Mouse (Mus musculus) CH12.LX (cell line): ENCODE measurements around the gene Klk6. TPM values are rescaled to one million over a fixed set of nuclear protein-coding genes. Genes with fewer than 3 reads are reported as not detected.

Source experiments
- DNase-seq: peaks from one replicate; pipeline ENCODE4 v3.0.0-alpha.2; 2013; ENCODE audit errors: extremely low read depth
- H3K27ac ChIP-seq: 2 replicates; pipeline ENCODE4 v1.5.1; 2012; ENCODE audit warnings: low read depth, mild to moderate bottlenecking, control low read depth, moderate library complexity; ENCODE audit not compliant: insufficient read depth
- H3K27me3 ChIP-seq: replicated peaks from 2 replicates; pipeline ENCODE3; 2012; ENCODE audit warnings: inconsistent platforms
- H3K36me3 ChIP-seq, 2 experiments: replicated peaks in 1 of 2; 2 replicates each; pipeline versions ENCODE3 to v1.6.1; 2012; ENCODE audit warnings: inconsistent platforms in 1 of 2, low read length in 1 of 2, mild to moderate bottlenecking in 1 of 2, mixed read lengths in 1 of 2, moderate library complexity in 1 of 2; ENCODE audit not compliant: control insufficient read depth in 1 of 2, insufficient read depth in 1 of 2
- H3K4me1 ChIP-seq, 2 experiments: 2 replicates each; pipeline ENCODE4 v1.6.1; 2012; ENCODE audit warnings: inconsistent platforms in 1 of 2, moderate library complexity in 1 of 2; ENCODE audit not compliant: insufficient read depth in 2 of 2, control insufficient read depth in 1 of 2
- H3K4me2 ChIP-seq: 2 replicates; pipeline ENCODE4 v1.6.1; 2012; ENCODE audit warnings: low read depth, mild to moderate bottlenecking, control low read depth; ENCODE audit not compliant: poor library complexity, insufficient read depth, severe bottlenecking
- H3K4me3 ChIP-seq, 3 experiments: fragments of 150-350 bp in 1 of 3; sonication (generic) in 1 of 3; replicated peaks in 1 of 3; 2 replicates each; pipeline versions ENCODE3 to v1.5.1; 2011 to 2012; ENCODE audit warnings: low read depth in 2 of 3, low read length in 2 of 3, mild to moderate bottlenecking in 2 of 3, moderate library complexity in 2 of 3, control low read depth in 1 of 3, improper control_type of control experiment in 1 of 3, inconsistent platforms in 1 of 3, mixed read lengths in 1 of 3; ENCODE audit not compliant: poor library complexity in 1 of 3
- H3K79me2 ChIP-seq: replicated peaks from 2 replicates; pipeline ENCODE4 v1.6.1; 2012; ENCODE audit warnings: mild to moderate bottlenecking, moderate library complexity; ENCODE audit not compliant: control insufficient read depth, poor library complexity, insufficient read depth, severe bottlenecking; ENCODE audit errors: extremely low read depth
- H3K9ac ChIP-seq: 2 replicates; pipeline ENCODE4 v1.6.1; 2012; ENCODE audit warnings: low read depth, mild to moderate bottlenecking, control low read depth, moderate library complexity; ENCODE audit not compliant: insufficient read depth
- H3K9me3 ChIP-seq: replicated peaks from 2 replicates; pipeline ENCODE3; 2012; ENCODE audit warnings: low read length, inconsistent platforms, mixed read lengths
- CHD1 ChIP-seq: IDR thresholded peaks from 2 replicates; pipeline ENCODE4 v1.6.1; 2012; ENCODE audit warnings: low read depth, low read length, improper control_type of control experiment, inconsistent platforms
- CHD2 ChIP-seq: IDR thresholded peaks from 2 replicates; pipeline ENCODE4 v1.6.1; 2011; ENCODE audit warnings: low read length, improper control_type of control experiment
- E2F4 ChIP-seq: IDR thresholded peaks from 2 replicates; pipeline ENCODE4 v1.6.1; 2011; ENCODE audit warnings: low read depth, low read length, improper control_type of control experiment; ENCODE audit not compliant: insufficient replicate concordance
- ELF1 ChIP-seq: IDR thresholded peaks from 2 replicates; pipeline ENCODE4 v1.6.1; 2014; ENCODE audit warnings: low read depth, mild to moderate bottlenecking, inconsistent platforms, low read length, improper control_type of control experiment
- GABPA ChIP-seq: IDR thresholded peaks from 2 replicates; pipeline ENCODE4 v1.6.1; 2012; ENCODE audit warnings: low read depth, low read length, improper control_type of control experiment, inconsistent platforms; ENCODE audit not compliant: insufficient replicate concordance
- HCFC1 ChIP-seq: IDR thresholded peaks from 2 replicates; pipeline ENCODE4 v1.6.1; 2012; ENCODE audit warnings: low read depth, mild to moderate bottlenecking, inconsistent platforms, low read length, improper control_type of control experiment
- JUN ChIP-seq: IDR thresholded peaks from 2 replicates; pipeline ENCODE4 v1.6.1; 2011; ENCODE audit warnings: low read depth, mild to moderate bottlenecking, low read length, improper control_type of control experiment, moderate library complexity; ENCODE audit not compliant: insufficient read depth
- JUND ChIP-seq: conservative IDR thresholded peaks from 2 replicates; pipeline ENCODE4 v1.6.1; 2011; ENCODE audit warnings: low read depth, low read length, improper control_type of control experiment
- KAT2A ChIP-seq: IDR thresholded peaks from 2 replicates; pipeline ENCODE4 v1.6.1; 2012; ENCODE audit warnings: low read length, improper control_type of control experiment, inconsistent platforms; ENCODE audit not compliant: insufficient replicate concordance
- MAZ ChIP-seq: IDR thresholded peaks from 2 replicates; pipeline ENCODE4 v1.6.1; 2012; ENCODE audit warnings: low read depth, mild to moderate bottlenecking, inconsistent platforms, low read length, improper control_type of control experiment, moderate library complexity
- MXI1 ChIP-seq: IDR thresholded peaks from 2 replicates; pipeline ENCODE4 v1.6.1; 2011; ENCODE audit warnings: mild to moderate bottlenecking, low read depth, low read length, improper control_type of control experiment
- NRF1 ChIP-seq: IDR thresholded peaks from 2 replicates; pipeline ENCODE4 v1.6.1; 2014; ENCODE audit warnings: low read depth, mild to moderate bottlenecking, inconsistent platforms, low read length, improper control_type of control experiment, moderate library complexity
- POLR2A ChIP-seq: IDR thresholded peaks from 2 replicates; pipeline ENCODE4 v1.6.1; 2011; ENCODE audit warnings: low read depth, mild to moderate bottlenecking, improper control_type of control experiment, low read length
- POLR2AphosphoS2 ChIP-seq: IDR thresholded peaks from 2 replicates; pipeline ENCODE4 v1.6.1; 2011; ENCODE audit warnings: low read depth, low read length, improper control_type of control experiment
- RAD21 ChIP-seq: IDR thresholded peaks from 2 replicates; pipeline ENCODE4 v1.6.1; 2011; ENCODE audit warnings: low read depth, mild to moderate bottlenecking, low read length, improper control_type of control experiment, moderate library complexity
- SMC3 ChIP-seq: IDR thresholded peaks from 2 replicates; pipeline ENCODE4 v1.6.1; 2011; ENCODE audit warnings: low read depth, low read length, improper control_type of control experiment
- TBP ChIP-seq: conservative IDR thresholded peaks from 2 replicates; pipeline ENCODE4 v1.6.1; 2011; ENCODE audit warnings: low read depth, low read length, improper control_type of control experiment
- TCF12 ChIP-seq: IDR thresholded peaks from 2 replicates; pipeline ENCODE4 v1.6.1; 2014; ENCODE audit warnings: low read depth, mild to moderate bottlenecking, inconsistent platforms, low read length, improper control_type of control experiment
- USF1 ChIP-seq: IDR thresholded peaks from 2 replicates; pipeline ENCODE4 v1.6.1; 2014; ENCODE audit warnings: low read depth, mild to moderate bottlenecking, inconsistent platforms, low read length, improper control_type of control experiment
- ZNF384 ChIP-seq: IDR thresholded peaks from 2 replicates; pipeline ENCODE4 v1.6.1; 2012; ENCODE audit warnings: low read depth, low read length, improper control_type of control experiment, inconsistent platforms
- dilution Hi-C: fragments of 300-500 bp; cut with MboI; formaldehyde crosslinking; loops from 2 replicates; pipeline ENCODE4 v1.14.3; 2020; ENCODE audit warnings: low sequenced_read_pairs; ENCODE audit not compliant: extremely low pct_unique_long_range_greater_than_20kb, extremely low pct_ligation_motif_present
- in situ Hi-C: fragments of 300-500 bp; cut with MboI; formaldehyde crosslinking; loops from 3 replicates; pipeline ENCODE4 v1.14.3; 2019; ENCODE audit warnings: low sequenced_read_pairs, low pct_ligation_motif_present, low pct_unique_long_range_greater_than_20kb, mixed read lengths
- polyA plus RNA-seq: library from polyadenylated mRNA; unstranded; fragments of >175 nt; gene quantifications from 2 replicates; pipeline ENCODE4 v1.2.1, GENCODE M21; 2012; ENCODE audit warnings: low read depth; ENCODE audit not compliant: insufficient read length
- total RNA-seq, 2 experiments: library from RNA; depleted of rRNA; stranded (reverse); fragments of 300-350 nt in 1 of 2; fragments of >200 nt in 1 of 2; gene quantifications; 2 replicates each; pipeline ENCODE4 v1.2.3; 2012 to 2014

Klk6 gene
- total and polyA plus RNA-seq, 3 experiments, result not detected

DNA sequence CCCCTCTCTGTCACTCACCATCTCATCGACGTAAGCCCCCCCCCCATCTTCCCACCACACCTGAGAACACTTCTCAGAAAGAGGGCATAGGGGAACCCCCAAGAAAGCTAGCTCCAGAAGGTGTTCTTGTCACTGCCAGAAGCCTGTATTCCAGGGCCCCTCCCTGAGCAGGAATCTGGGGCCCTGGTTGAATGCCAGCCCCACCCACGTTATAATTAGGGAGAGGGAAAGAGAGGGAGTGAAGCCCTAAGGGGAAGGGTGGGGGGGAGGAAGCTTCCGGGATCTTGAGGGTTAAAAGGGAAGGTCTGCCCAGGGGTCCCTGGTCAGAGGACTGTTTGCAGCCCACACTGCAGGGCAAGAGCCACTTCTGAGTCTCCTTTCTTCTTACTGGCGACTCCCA lies 43.6 kb upstream of the Klk6 start, which contains the start of gene Klk10:
Gene Klk10, plus strand, starts transcription at position 290 of the 400 bp plus-strand sequence.
- Histone ChIP-seq H3K27me3 (peaks cover 93% of the 10 kb centered on the region), H3K36me3 (no peaks in the 10 kb centered on the region), H3K9ac (no peak within 1 kb of the TSS), H3K4me3 (no peak within 1 kb of the TSS), H3K9me3 (no peaks in the 10 kb centered on the region), H3K4me1 (peaks cover 5 to 7% of the 10 kb centered on the region in 2 experiments; a peak in 1 of 4 replicates), H3K27ac (no peak within 1 kb of the TSS), H3K79me2 (no peaks in the 10 kb centered on the region)
- in situ Hi-C loops, result loop anchor here (5.0 to 25.0 kb wide), 2 partner anchors 98 to 293 kb away; partner anchors contain the start of gene Iglon5
- DNase-seq, result no peak
- dilution Hi-C loops, result no loop called here
- TF ChIP-seq ZNF384, result no peak
- no peak for TF ChIP-seq MXI1
- TF ChIP-seq NRF1, result no peak
- TF ChIP-seq JUN, result no peak
- no peak for TF ChIP-seq SMC3
- TF ChIP-seq KAT2A, result no peak
- TF ChIP-seq TCF12, result no peak
- TF ChIP-seq POLR2A, result no peak
- no peak for TF ChIP-seq E2F4
- TF ChIP-seq GABPA, result no peak
- TF ChIP-seq CHD1, result no peak
- TF ChIP-seq, all 38 proteins: peak for 0
- H3K4me2 ChIP-seq, result no peak within 1 kb of the TSS; the same call in 1 of the 2 replicates

DNA sequence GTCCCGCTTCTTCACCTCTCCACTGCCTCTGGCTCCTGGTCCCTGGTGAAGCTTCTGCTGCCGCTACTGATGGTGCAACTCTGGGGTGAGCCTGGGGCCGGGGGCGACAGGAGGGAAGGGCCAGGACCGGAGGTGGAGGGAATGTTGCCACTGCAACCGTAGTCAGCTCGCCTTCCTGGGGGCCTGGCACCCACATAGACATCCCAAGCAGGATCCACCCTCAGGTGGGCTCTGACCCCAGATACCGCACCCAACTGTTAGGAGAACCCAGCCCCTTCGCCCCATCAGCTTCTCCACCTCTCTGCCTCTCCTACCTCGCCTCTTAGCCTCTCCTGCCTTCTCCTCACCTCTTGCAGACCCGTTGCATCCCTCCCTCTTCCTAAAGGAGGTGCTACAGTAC lies 42.8 kb upstream of the Klk6 start:
- peaks cover 5 to 7% of the 10 kb centered on the region in 2 experiments; a peak in 1 of 4 replicates for H3K4me1 ChIP-seq
- no peak overlapping the region for H3K9ac ChIP-seq
- no peak for DNase-seq
- no peaks in the 10 kb centered on the region for H3K9me3 ChIP-seq
- H3K27ac ChIP-seq, result no peak overlapping the region
- in situ Hi-C loops, result loop anchor here (5.0 to 25.0 kb wide), 2 partner anchors 99 to 294 kb away; partner anchors contain the start of gene Iglon5
- no peak for TF ChIP-seq POLR2AphosphoS2
- no peak for TF ChIP-seq ELF1
- no peak for TF ChIP-seq CHD2
- TF ChIP-seq JUND, result no peak
- no peak for TF ChIP-seq HCFC1
- TF ChIP-seq RAD21, result no peak
- no peak for TF ChIP-seq KAT2A
- no peak for TF ChIP-seq MAZ
- TF ChIP-seq USF1, result no peak
- TF ChIP-seq TBP, result no peak
- no peaks in the 10 kb centered on the region for H3K79me2 ChIP-seq
- H3K27me3 ChIP-seq, result peaks cover 88% of the 10 kb centered on the region
- H3K36me3 ChIP-seq, result no peaks in the 10 kb centered on the region
- no peak overlapping the region; the same call in 1 of the 2 replicates for H3K4me2 ChIP-seq
- no peak overlapping the region for H3K4me3 ChIP-seq
- dilution Hi-C loops, result no loop called here
